Mouse (Mus musculus) heart, adult 2 months (tissue): ENCODE data around the gene Gm20431. TPM values are rescaled to one million over a fixed set of nuclear protein-coding genes. Genes with fewer than 3 reads are reported as not detected.

Experiments used
- DNase-seq, 2 experiments: peaks; one replicate each; pipeline ENCODE4 v3.0.0; 2021
- H3K27ac ChIP-seq: fragments of 200-600 bp; 2 replicates; pipeline ENCODE4 v1.8.1; 2022
- H3K27me3 ChIP-seq: fragments of 200-500 bp; 2 replicates; pipeline ENCODE4 v1.6.1; 2012; ENCODE audit warnings: mild to moderate bottlenecking, low read length, inconsistent platforms, mixed read lengths; ENCODE audit not compliant: control insufficient read depth, insufficient read depth
- H3K36me3 ChIP-seq: fragments of 200-500 bp; 2 replicates; pipeline ENCODE4 v1.6.1; 2012; ENCODE audit warnings: low read length, inconsistent platforms; ENCODE audit not compliant: control insufficient read depth, insufficient read depth
- H3K4me1 ChIP-seq: fragments of 200-500 bp; 2 replicates; pipeline ENCODE4 v1.6.1; 2011; ENCODE audit warnings: low read length; ENCODE audit not compliant: control insufficient read depth, insufficient read depth
- H3K4me3 ChIP-seq: fragments of 200-600 bp; 2 replicates; pipeline ENCODE4 v1.8.1; 2022
- H3K79me2 ChIP-seq: fragments of 200-500 bp; replicated peaks from 2 replicates; pipeline ENCODE4 v1.6.1; 2012; ENCODE audit warnings: mild to moderate bottlenecking, inconsistent platforms, low read length, moderate library complexity, mixed read lengths; ENCODE audit not compliant: control insufficient read depth, insufficient read depth
- H3K9ac ChIP-seq: fragments of 200-500 bp; 2 replicates; pipeline ENCODE4 v1.6.1; 2012; ENCODE audit warnings: low read depth, mild to moderate bottlenecking, control low read depth, inconsistent platforms, low read length, mixed read lengths
- CTCF ChIP-seq: fragments of 200-600 bp; IDR thresholded peaks from 2 replicates; pipeline ENCODE4 v1.8.1; 2022; ENCODE audit warnings: antibody characterized with exemption, mild to moderate bottlenecking, moderate library complexity
- EP300 ChIP-seq: fragments of 200-500 bp; IDR thresholded peaks from 2 replicates; pipeline ENCODE4 v1.6.1; 2011; ENCODE audit warnings: low read depth, low read length, control low read depth; ENCODE audit not compliant: insufficient read depth
- POLR2A ChIP-seq: fragments of 200-500 bp; IDR thresholded peaks from 2 replicates; pipeline ENCODE4 v1.6.1; 2011; ENCODE audit warnings: mild to moderate bottlenecking, low read depth, low read length, control low read depth; ENCODE audit not compliant: insufficient read depth
- WGBS: fragments of 180-500 bp; shearing (Covaris S2); methylation state at CpG from one replicate; pipeline ENCODE4 v1.1.7; 2018; 5-methylcytosine and 5-hydroxymethylcytosine counted together
- intact Hi-C: fragments of 180-260 bp; cut with DNase I; formaldehyde crosslinking; loops from one replicate; pipeline ENCODE4 v1.15.1; 2025
- long read RNA-seq: library from polyadenylated mRNA; stranded (forward); transcript quantifications from one replicate; pipeline ENCODE4 v2.0.0, GENCODE M21; 2021
- polyA plus RNA-seq: library from polyadenylated mRNA; depleted of rRNA; stranded (reverse); fragments of >200 nt; gene quantifications from 2 replicates; pipeline ENCODE4 v1.2.3, GENCODE M21; 2012; rRNA removed
- total RNA-seq, 2 experiments: library from RNA; stranded (reverse); gene quantifications; 2 replicates each; pipeline ENCODE4 v1.2.3; 2021

Gm20431 gene
- total RNA-seq (10 to 100 TPM; 15.6 to 21.0 TPM), polyA plus RNA-seq (9.7 and 16.5 TPM in 2 replicates)
- long read RNA-seq, partial matches to known transcripts, result 4 of 4 reads
- long read RNA-seq, other reads (novel, unspliced or antisense), result 0 of 4 reads

GRCm38 (mm10) chr2:167661270-167662203 lies at the start of gene Gm20431:
Gene Gm20431, minus strand, starts transcription at chr2:167661496.
- Histone ChIP-seq H3K4me3 (peak within 1 kb of the TSS; percentile 91), H3K4me1 (peaks cover 11% of the 10 kb centered on the region), H3K27me3 (no peaks in the 10 kb centered on the region), H3K9ac (peak within 1 kb of the TSS; percentile 90), H3K36me3 (no peaks in the 10 kb centered on the region), H3K27ac (peak within 1 kb of the TSS; percentile 84), H3K79me2 (peaks cover 2% of the 10 kb centered on the region)
- DNase-seq, result peak; percentile 97 to 98
- whole genome bisulfite sequencing, result 2% methylated on average over 110 of the region's 110 CpGs
- no peak for TF ChIP-seq EP300
- TF ChIP-seq CTCF, result no peak
- peak; percentile 92 for TF ChIP-seq POLR2A
- intact Hi-C loops, result loop anchor here (2.0 kb wide), 1 partner anchor 21 kb away; no protein-coding TSS in a partner anchor

- no peak for DNase-seq
- intact Hi-C loops, result no loop called here
- H3K4me1 ChIP-seq, result peaks cover 3% of the 10 kb centered on the region
- H3K27me3 ChIP-seq, result no peaks in the 10 kb centered on the region
- 53% methylated on average over 6 of the region's 6 CpGs for WGBS
- TF ChIP-seq EP300, result no peak
- no peak for TF ChIP-seq POLR2A
- TF ChIP-seq CTCF, result no peak
- H3K79me2 ChIP-seq, result no peaks in the 10 kb centered on the region
- no peaks in the 10 kb centered on the region for H3K36me3 ChIP-seq
- H3K4me3 ChIP-seq, result no peak overlapping the region
- no peak overlapping the region for H3K27ac ChIP-seq
- H3K9ac ChIP-seq, result no peak overlapping the region
These were observed 49.3 kb upstream of the Gm20431 start for GRCm38 (mm10) chr2:167710574-167710973.

- no peak for DNase-seq
- TF ChIP-seq CTCF (no peak), EP300 (no peak), POLR2A (no peak)
- H3K79me2 ChIP-seq, result no peaks in the 10 kb centered on the region
- H3K4me1 ChIP-seq, result peaks cover 3% of the 10 kb centered on the region
- H3K36me3 ChIP-seq, result no peaks in the 10 kb centered on the region
- intact Hi-C loops, result no loop called here
- no peak overlapping the region for H3K27ac ChIP-seq
- WGBS, result 73% methylated on average over 6 of the region's 6 CpGs
- H3K9ac ChIP-seq, result no peak overlapping the region
- H3K4me3 ChIP-seq, result no peak overlapping the region
- no peaks in the 10 kb centered on the region for H3K27me3 ChIP-seq
These were observed 48.7 kb upstream of the Gm20431 start for GRCm38 (mm10) chr2:167709969-167710368.

- no peaks in the 10 kb centered on the region for H3K79me2 ChIP-seq
These were observed 47.1 kb upstream of the Gm20431 start for GRCm38 (mm10) chr2:167708373-167708772.

GRCm38 (mm10) chr2:167706183-167706939 lies 45.1 kb upstream of the Gm20431 start:
- no peak overlapping the region for H3K9ac ChIP-seq
- intact Hi-C loops, result no loop called here
- H3K4me1 ChIP-seq, result no peaks in the 10 kb centered on the region

More at GRCm38 (mm10) chr2:167708373-167708772, 47.1 kb upstream of the Gm20431 start:
- Histone ChIP-seq H3K4me1 (no peaks in the 10 kb centered on the region), H3K27ac (no peak overlapping the region), H3K27me3 (no peaks in the 10 kb centered on the region), H3K9ac (no peak overlapping the region), H3K4me3 (no peak overlapping the region), H3K36me3 (no peaks in the 10 kb centered on the region)
- TF ChIP-seq CTCF, result no peak
- TF ChIP-seq EP300, result no peak
- no peak for TF ChIP-seq POLR2A
- intact Hi-C loops, result no loop called here
- DNase-seq, result no peak
- 66% methylated on average over 15 of the region's 15 CpGs for WGBS

More at GRCm38 (mm10) chr2:167706183-167706939, 45.1 kb upstream of the Gm20431 start:
- no peaks in the 10 kb centered on the region for H3K27me3 ChIP-seq
- 88% methylated on average over 11 of the region's 11 CpGs for WGBS
- TF ChIP-seq EP300 (no peak), CTCF (no peak), POLR2A (no peak)
- H3K79me2 ChIP-seq, result no peaks in the 10 kb centered on the region
- no peak overlapping the region for H3K4me3 ChIP-seq
- no peaks in the 10 kb centered on the region for H3K36me3 ChIP-seq
- no peak for DNase-seq
- no peak overlapping the region for H3K27ac ChIP-seq
